Mouse (Mus musculus) T-helper 2 cell (primary cell): ENCODE results near the gene Pex19.

Experiments
- in situ Hi-C: fragments of 300-600 bp; cut with MboI, MseI; formaldehyde crosslinking; loops from one replicate; pipeline ENCODE4 v1.15.1; 2025; ENCODE audit warnings: high pct_unique_total_duplicates

Pex19 gene

DNA sequence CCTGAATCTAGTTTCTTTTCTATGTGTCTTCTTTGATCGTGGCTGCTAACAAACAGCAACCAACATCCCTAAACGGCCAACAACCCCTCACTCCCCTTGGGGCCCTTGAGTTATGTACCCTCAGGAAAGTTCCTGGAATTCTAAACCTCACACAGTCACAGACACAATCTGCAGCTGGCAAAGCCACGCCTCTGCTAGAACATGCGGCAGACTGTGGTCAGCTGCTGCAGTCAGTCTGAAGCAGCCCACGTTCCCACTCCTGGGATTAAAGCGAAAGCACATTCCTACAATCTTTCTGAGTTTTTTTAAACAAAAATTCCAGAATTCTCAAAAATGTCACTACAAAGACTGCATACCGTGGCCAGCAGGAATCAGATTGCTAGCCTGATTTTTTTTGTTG lies 7.0 kb downstream of the Pex19 start:
- in situ Hi-C loops = loop anchor here (5.0 kb wide), 1 partner anchor 36 kb away; no protein-coding TSS in a partner anchor

DNA sequence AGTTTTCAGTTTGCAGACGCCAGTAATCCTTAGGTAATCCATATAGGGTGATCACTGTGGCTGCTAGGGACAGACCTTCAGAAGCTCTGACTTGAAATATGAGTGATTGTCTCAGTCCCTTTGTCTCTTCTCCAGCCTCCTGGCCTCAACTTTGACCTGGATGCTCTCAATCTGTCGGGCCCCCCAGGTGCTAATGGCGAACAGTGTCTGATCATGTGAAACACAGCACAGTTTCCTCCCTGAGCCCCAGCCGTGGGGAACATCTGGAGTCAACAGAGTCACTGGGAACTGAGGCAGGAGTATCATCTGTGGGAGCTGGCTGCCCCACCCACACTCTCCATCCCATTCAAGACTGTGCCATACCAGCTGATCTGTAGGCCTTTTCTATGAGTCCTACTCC lies 7.5 kb downstream of the Pex19 start:
- in situ Hi-C loops = loop anchor here (5.0 kb wide), 1 partner anchor 37 kb away; no protein-coding TSS in a partner anchor

DNA sequence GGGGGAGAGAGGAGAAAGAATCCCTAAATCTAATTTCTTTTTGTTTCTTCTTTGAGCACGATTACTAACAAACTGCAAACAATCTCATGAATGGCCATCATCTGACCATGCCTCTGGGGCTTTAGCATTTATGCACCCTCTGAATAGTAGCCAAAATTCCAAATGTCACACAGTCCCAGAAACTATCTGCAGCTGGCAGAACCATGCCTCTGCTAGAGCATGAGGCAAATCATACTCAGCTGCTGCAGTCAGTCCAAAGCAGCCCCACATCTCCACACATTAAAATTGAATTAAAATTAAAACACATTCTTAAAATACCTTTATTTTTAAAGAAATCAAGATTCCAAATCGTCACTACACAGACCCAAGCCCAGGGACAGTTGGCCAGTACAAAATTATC lies 13.6 kb downstream of the Pex19 start:
- in situ Hi-C loops = no loop called here

DNA sequence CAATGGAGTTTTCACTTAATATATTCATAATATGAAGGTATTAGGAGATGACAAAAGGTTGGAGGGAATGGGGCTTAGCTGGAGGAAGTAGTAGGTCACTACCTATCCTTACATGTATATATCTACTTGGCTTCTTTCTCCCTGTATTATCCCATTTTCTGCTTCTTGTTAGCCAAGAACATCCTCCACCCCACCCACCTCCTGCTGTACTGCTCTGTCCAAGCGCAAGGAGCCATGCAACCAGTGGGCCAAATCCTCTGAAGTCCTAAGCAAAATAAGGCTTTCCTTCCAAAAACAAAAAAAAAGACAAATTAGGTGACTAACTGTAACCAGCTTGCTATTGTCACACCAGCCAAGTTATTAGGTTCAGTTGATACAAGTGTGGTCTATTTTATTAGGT lies 14.3 kb downstream of the Pex19 start:
- in situ Hi-C loops = no loop called here

GRCm38 (mm10) chr1:172141529-172141928 lies 15.0 kb downstream of the Pex19 start:
- in situ Hi-C loops = no loop called here

DNA sequence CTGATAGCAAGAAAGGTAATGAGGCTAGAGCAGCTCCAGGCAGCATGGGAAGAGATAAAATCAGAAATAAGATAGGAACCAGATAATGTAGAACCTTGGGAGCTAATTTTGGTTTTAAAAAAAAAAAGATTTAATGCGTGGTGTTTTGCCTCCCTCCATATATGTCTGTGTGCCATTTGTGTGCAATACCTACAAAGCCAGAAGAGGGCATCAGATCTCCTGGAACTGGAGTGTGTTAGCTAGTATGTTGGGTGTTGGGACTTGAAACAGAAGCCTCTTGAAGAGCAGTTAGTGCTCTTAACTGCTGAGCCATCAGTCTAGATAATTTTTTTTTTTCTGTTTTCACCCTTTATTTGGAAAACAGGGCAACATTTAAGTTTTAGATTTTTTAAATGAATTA lies 17.0 kb downstream of the Pex19 start:
- in situ Hi-C loops = no loop called here

- in situ Hi-C loops = loop anchor here (5.0 kb wide), 1 partner anchor 164 kb away; no protein-coding TSS in a partner anchor
These were observed 21.3 kb downstream of the Pex19 start, which contains the start of gene Dcaf8 for GRCm38 (mm10) chr1:172147835-172148278. Gene Dcaf8 (plus strand): TSS chr1:172148084.

- in situ Hi-C loops = loop anchor here (5.0 kb wide), 1 partner anchor 164 kb away; no protein-coding TSS in a partner anchor
These were observed 21.9 kb downstream of the Pex19 start for GRCm38 (mm10) chr1:172148279-172148954.

- in situ Hi-C loops = loop anchor here (5.0 kb wide), 1 partner anchor 163 kb away; no protein-coding TSS in a partner anchor
These were observed 22.6 kb downstream of the Pex19 start for GRCm38 (mm10) chr1:172148955-172149815.

DNA sequence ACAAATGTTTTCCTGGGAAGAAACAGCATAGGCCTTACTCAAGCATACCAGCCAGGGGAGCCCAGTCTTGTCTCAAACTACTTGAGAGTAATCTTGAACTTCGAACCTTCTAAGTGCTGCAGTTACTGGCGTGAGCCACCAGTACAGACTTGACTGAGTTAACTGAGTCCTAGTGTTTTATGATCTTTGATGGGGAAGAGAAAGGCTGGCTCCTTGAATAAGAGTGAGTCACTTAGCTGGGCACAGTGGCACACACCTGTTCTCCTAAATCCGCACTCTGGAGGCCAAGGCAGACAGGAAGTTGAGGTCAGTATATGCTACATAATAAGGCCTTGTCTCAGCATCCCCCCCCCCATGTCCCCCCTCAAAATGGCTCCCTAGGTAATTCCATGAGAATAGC lies 28.0 kb downstream of the Pex19 start:
- in situ Hi-C loops = no loop called here

GRCm38 (mm10) chr1:172155518-172155917 lies 29.0 kb downstream of the Pex19 start:
- in situ Hi-C loops = no loop called here

DNA sequence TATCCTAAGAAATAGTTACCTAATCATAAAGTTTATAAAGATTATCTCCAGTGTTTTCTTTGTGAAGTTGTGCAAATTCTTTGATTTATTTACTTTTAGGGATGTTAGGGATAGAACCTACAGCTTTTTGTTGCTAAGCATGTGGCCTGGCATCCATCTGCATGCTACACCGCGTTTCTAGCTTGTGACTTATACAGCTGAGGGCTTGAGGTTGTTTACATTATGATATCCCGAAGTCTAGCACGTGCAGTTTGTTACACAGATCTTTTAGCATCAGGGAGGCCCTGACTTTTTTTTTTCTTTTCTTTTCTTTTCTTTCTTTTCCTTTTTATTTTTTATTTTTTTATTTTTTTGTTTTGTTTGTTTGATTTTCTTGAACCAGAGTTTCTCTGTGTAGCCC lies 33.4 kb downstream of the Pex19 start:
- in situ Hi-C loops = loop anchor here (5.0 kb wide), 1 partner anchor 97 kb away; the partner anchor contains the start of gene Atp1a4

GRCm38 (mm10) chr1:172160508-172160907 lies 34.0 kb downstream of the Pex19 start:
- in situ Hi-C loops = loop anchor here (5.0 kb wide), 1 partner anchor 97 kb away; the partner anchor contains the start of gene Atp1a4

DNA sequence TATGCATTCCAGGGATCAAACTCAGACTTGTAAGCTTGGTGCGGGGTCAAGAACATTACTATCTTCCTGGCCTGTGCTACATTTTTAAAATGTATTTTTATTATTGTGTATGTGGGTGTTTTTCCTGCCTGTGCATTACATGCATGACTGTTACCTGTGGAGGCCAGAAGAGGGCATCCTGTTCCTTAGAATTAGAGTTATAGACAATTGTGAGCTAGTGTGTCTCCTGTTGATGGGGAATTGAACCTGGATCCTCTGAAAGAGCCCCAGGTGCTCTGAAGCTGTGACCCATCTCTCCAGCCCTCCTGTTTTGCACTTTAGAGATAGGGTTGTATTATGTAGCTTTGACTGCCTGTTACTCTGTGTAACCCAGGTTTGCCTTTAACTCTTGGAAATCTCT lies 35.5 kb downstream of the Pex19 start:
- in situ Hi-C loops = loop anchor here (5.0 kb wide), 1 partner anchor 95 kb away; the partner anchor contains the start of gene Atp1a4

GRCm38 (mm10) chr1:172162959-172163358 lies 36.4 kb downstream of the Pex19 start:
- in situ Hi-C loops = loop anchor here (5.0 kb wide), 1 partner anchor 94 kb away; the partner anchor contains the start of gene Atp1a4

DNA sequence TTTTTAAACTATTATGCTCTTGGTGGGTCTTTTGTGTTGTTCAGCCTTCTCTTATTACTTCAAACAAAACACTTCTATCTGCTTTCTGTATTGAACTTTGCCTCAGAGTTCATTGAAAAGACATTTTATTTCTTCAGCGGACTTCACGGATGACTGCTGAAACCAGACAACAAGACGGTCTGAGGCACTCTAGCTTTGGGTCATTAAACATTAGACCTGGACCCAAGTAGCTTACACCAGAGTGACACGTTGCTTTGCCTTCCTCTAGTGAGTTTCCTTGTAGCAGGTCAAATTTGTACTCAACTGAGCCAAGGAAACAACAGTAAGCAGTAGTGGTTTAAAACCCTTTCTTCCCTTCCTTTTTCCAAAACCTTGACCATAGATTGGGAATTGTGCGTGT lies 41.4 kb downstream of the Pex19 start:
- in situ Hi-C loops = no loop called here

GRCm38 (mm10) chr1:172169809-172170208 lies 43.3 kb downstream of the Pex19 start:
- in situ Hi-C loops = no loop called here

- in situ Hi-C loops = no loop called here
These were observed 45.8 kb downstream of the Pex19 start for GRCm38 (mm10) chr1:172172381-172172780.

GRCm38 (mm10) chr1:172173181-172173580 lies 46.6 kb downstream of the Pex19 start:
- in situ Hi-C loops = no loop called here

GRCm38 (mm10) chr1:172177791-172178190 lies 51.2 kb downstream of the Pex19 start:
- in situ Hi-C loops = no loop called here

DNA sequence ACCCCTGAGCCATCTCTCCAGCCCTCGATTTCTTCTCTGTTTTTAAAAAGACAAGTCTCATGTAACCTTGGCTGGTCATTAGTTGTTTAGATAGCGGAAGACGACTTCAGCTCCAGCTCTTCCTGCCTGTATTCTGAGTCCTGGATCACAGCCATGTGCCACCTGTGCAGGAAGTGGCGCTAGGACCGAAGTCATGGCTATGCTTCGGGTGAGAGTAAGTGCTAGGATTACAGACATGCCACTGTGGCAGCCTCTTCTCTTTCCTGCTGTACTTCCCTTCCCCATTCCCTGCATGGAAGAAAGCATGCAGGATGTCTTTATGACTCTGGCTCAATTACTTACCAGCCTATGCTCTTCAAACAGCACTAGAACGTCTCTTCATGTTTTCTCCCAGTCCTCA lies 52.5 kb downstream of the Pex19 start:
- in situ Hi-C loops = no loop called here

- in situ Hi-C loops = no loop called here
These were observed 54.3 kb downstream of the Pex19 start for GRCm38 (mm10) chr1:172180881-172181280.
